Mouse (Mus musculus) ES-Bruce4 (cell line): ENCODE measurements around the gene Gm17359.

Experiments
- CTCF ChIP-seq: IDR thresholded peaks from one replicate; pipeline ENCODE4 v1.8.1; 2011; ENCODE audit warnings: low read depth, low read length
- EP300 ChIP-seq: IDR thresholded peaks from 2 replicates; pipeline ENCODE4 v1.6.1; 2011; ENCODE audit warnings: low read depth, low read length; ENCODE audit not compliant: insufficient read depth
- POLR2A ChIP-seq: IDR thresholded peaks from one replicate; pipeline ENCODE4 v1.8.1; 2011; ENCODE audit warnings: low read length; ENCODE audit not compliant: insufficient read depth

DNA sequence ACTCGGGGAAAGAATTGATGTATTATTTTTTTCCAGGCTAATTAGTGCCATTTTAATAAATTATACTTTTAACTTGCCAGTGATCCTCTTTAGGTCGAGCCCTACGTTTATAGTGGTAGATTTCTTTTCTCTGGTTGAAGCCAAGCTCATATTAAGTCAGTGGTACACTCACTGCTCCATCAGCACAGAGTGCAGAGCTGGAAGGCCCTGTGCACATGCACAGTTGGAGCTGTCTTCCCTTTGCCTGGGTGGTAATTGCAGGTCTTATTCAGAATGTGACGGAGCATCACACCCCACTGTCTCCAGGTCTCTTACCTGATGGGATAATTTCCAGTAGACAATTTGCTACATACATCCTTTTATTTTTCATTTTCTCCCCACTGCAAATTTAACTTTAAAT is 52.6 kb downstream of the Gm17359 start:
- no peak for TF ChIP-seq EP300
- TF ChIP-seq POLR2A, result no peak
- TF ChIP-seq CTCF, result no peak
